Mouse (Mus musculus) CH12.LX (cell line): Measurements from ENCODE around the gene Cxcr5. TPM values are rescaled to one million over a fixed set of nuclear protein-coding genes. Genes with fewer than 3 reads are reported as not detected.

ENCODE experiments used
- DNase-seq: peaks from one replicate; pipeline ENCODE4 v3.0.0-alpha.2; 2013; ENCODE audit errors: extremely low read depth
- H3K27ac ChIP-seq: 2 replicates; pipeline ENCODE4 v1.5.1; 2012; ENCODE audit warnings: low read depth, mild to moderate bottlenecking, control low read depth, moderate library complexity; ENCODE audit not compliant: insufficient read depth
- H3K27me3 ChIP-seq: replicated peaks from 2 replicates; pipeline ENCODE3; 2012; ENCODE audit warnings: inconsistent platforms
- H3K36me3 ChIP-seq, 2 experiments: replicated peaks in 1 of 2; 2 replicates each; pipeline versions ENCODE3 to v1.6.1; 2012; ENCODE audit warnings: inconsistent platforms in 1 of 2, low read length in 1 of 2, mild to moderate bottlenecking in 1 of 2, mixed read lengths in 1 of 2, moderate library complexity in 1 of 2; ENCODE audit not compliant: control insufficient read depth in 1 of 2, insufficient read depth in 1 of 2
- H3K4me1 ChIP-seq, 2 experiments: 2 replicates each; pipeline ENCODE4 v1.6.1; 2012; ENCODE audit warnings: inconsistent platforms in 1 of 2, moderate library complexity in 1 of 2; ENCODE audit not compliant: insufficient read depth in 2 of 2, control insufficient read depth in 1 of 2
- H3K4me2 ChIP-seq: 2 replicates; pipeline ENCODE4 v1.6.1; 2012; ENCODE audit warnings: low read depth, mild to moderate bottlenecking, control low read depth; ENCODE audit not compliant: poor library complexity, insufficient read depth, severe bottlenecking
- H3K4me3 ChIP-seq, 3 experiments: fragments of 150-350 bp in 1 of 3; sonication (generic) in 1 of 3; replicated peaks in 1 of 3; 2 replicates each; pipeline versions ENCODE3 to v1.5.1; 2011 to 2012; ENCODE audit warnings: low read depth in 2 of 3, low read length in 2 of 3, mild to moderate bottlenecking in 2 of 3, moderate library complexity in 2 of 3, control low read depth in 1 of 3, improper control_type of control experiment in 1 of 3, inconsistent platforms in 1 of 3, mixed read lengths in 1 of 3; ENCODE audit not compliant: poor library complexity in 1 of 3
- H3K79me2 ChIP-seq: replicated peaks from 2 replicates; pipeline ENCODE4 v1.6.1; 2012; ENCODE audit warnings: mild to moderate bottlenecking, moderate library complexity; ENCODE audit not compliant: control insufficient read depth, poor library complexity, insufficient read depth, severe bottlenecking; ENCODE audit errors: extremely low read depth
- H3K9ac ChIP-seq: 2 replicates; pipeline ENCODE4 v1.6.1; 2012; ENCODE audit warnings: low read depth, mild to moderate bottlenecking, control low read depth, moderate library complexity; ENCODE audit not compliant: insufficient read depth
- H3K9me3 ChIP-seq: replicated peaks from 2 replicates; pipeline ENCODE3; 2012; ENCODE audit warnings: low read length, inconsistent platforms, mixed read lengths
- BHLHE40 ChIP-seq: IDR thresholded peaks from 2 replicates; pipeline ENCODE4 v1.6.1; 2011; ENCODE audit warnings: mild to moderate bottlenecking, low read depth, low read length, improper control_type of control experiment
- CTCF ChIP-seq, 2 experiments: IDR thresholded peaks in 1 of 2; conservative IDR thresholded peaks in 1 of 2; 2 replicates each; pipeline ENCODE4 v1.5.1; 2011 to 2012; ENCODE audit warnings: low read depth in 2 of 2, low read length in 2 of 2, improper control_type of control experiment in 1 of 2, inconsistent platforms in 1 of 2, mild to moderate bottlenecking in 1 of 2, moderate library complexity in 1 of 2
- E2F4 ChIP-seq: IDR thresholded peaks from 2 replicates; pipeline ENCODE4 v1.6.1; 2011; ENCODE audit warnings: low read depth, low read length, improper control_type of control experiment; ENCODE audit not compliant: insufficient replicate concordance
- ETS1 ChIP-seq: conservative IDR thresholded peaks from 2 replicates; pipeline ENCODE4 v1.6.1; 2012; ENCODE audit warnings: low read depth, mild to moderate bottlenecking, inconsistent platforms, low read length, improper control_type of control experiment, moderate library complexity
- GABPA ChIP-seq: IDR thresholded peaks from 2 replicates; pipeline ENCODE4 v1.6.1; 2012; ENCODE audit warnings: low read depth, low read length, improper control_type of control experiment, inconsistent platforms; ENCODE audit not compliant: insufficient replicate concordance
- IRF4 ChIP-seq: IDR thresholded peaks from 2 replicates; pipeline ENCODE4 v1.6.1; 2014; ENCODE audit warnings: low read depth, mild to moderate bottlenecking, inconsistent platforms, low read length, improper control_type of control experiment
- KAT2A ChIP-seq: IDR thresholded peaks from 2 replicates; pipeline ENCODE4 v1.6.1; 2012; ENCODE audit warnings: low read length, improper control_type of control experiment, inconsistent platforms; ENCODE audit not compliant: insufficient replicate concordance
- MAX ChIP-seq: IDR thresholded peaks from 2 replicates; pipeline ENCODE4 v1.6.1; 2011; ENCODE audit warnings: low read length, improper control_type of control experiment
- MAZ ChIP-seq: IDR thresholded peaks from 2 replicates; pipeline ENCODE4 v1.6.1; 2012; ENCODE audit warnings: low read depth, mild to moderate bottlenecking, inconsistent platforms, low read length, improper control_type of control experiment, moderate library complexity
- MEF2A ChIP-seq: IDR thresholded peaks from 2 replicates; pipeline ENCODE4 v1.6.1; 2014; ENCODE audit warnings: low read depth, mild to moderate bottlenecking, inconsistent platforms, low read length, improper control_type of control experiment, borderline replicate concordance
- MYC ChIP-seq: IDR thresholded peaks from 2 replicates; pipeline ENCODE4 v1.6.1; 2011; ENCODE audit warnings: low read depth, mild to moderate bottlenecking, improper control_type of control experiment, low read length
- PAX5 ChIP-seq: IDR thresholded peaks from 2 replicates; pipeline ENCODE4 v1.6.1; 2012; ENCODE audit warnings: low read length, inconsistent platforms, mixed read lengths
- POLR2A ChIP-seq: IDR thresholded peaks from 2 replicates; pipeline ENCODE4 v1.6.1; 2011; ENCODE audit warnings: low read depth, mild to moderate bottlenecking, improper control_type of control experiment, low read length
- RAD21 ChIP-seq: IDR thresholded peaks from 2 replicates; pipeline ENCODE4 v1.6.1; 2011; ENCODE audit warnings: low read depth, mild to moderate bottlenecking, low read length, improper control_type of control experiment, moderate library complexity
- RCOR1 ChIP-seq: conservative IDR thresholded peaks from 2 replicates; pipeline ENCODE4 v1.6.1; 2012; ENCODE audit warnings: low read depth, mild to moderate bottlenecking, inconsistent platforms, low read length, improper control_type of control experiment
- SIN3A ChIP-seq: IDR thresholded peaks from 2 replicates; pipeline ENCODE4 v1.6.1; 2012; ENCODE audit warnings: low read length, improper control_type of control experiment, inconsistent platforms
- SMC3 ChIP-seq: IDR thresholded peaks from 2 replicates; pipeline ENCODE4 v1.6.1; 2011; ENCODE audit warnings: low read depth, low read length, improper control_type of control experiment
- TBP ChIP-seq: conservative IDR thresholded peaks from 2 replicates; pipeline ENCODE4 v1.6.1; 2011; ENCODE audit warnings: low read depth, low read length, improper control_type of control experiment
- TCF12 ChIP-seq: IDR thresholded peaks from 2 replicates; pipeline ENCODE4 v1.6.1; 2014; ENCODE audit warnings: low read depth, mild to moderate bottlenecking, inconsistent platforms, low read length, improper control_type of control experiment
- USF1 ChIP-seq: IDR thresholded peaks from 2 replicates; pipeline ENCODE4 v1.6.1; 2014; ENCODE audit warnings: low read depth, mild to moderate bottlenecking, inconsistent platforms, low read length, improper control_type of control experiment
- ZC3H11A ChIP-seq: IDR thresholded peaks from 2 replicates; pipeline ENCODE4 v1.6.1; 2012; ENCODE audit warnings: low read depth, mild to moderate bottlenecking, inconsistent platforms, low read length, improper control_type of control experiment
- ZKSCAN1 ChIP-seq: IDR thresholded peaks from 2 replicates; pipeline ENCODE4 v1.6.1; 2012; ENCODE audit warnings: low read depth, inconsistent platforms, low read length, improper control_type of control experiment, borderline replicate concordance
- dilution Hi-C: fragments of 300-500 bp; cut with MboI; formaldehyde crosslinking; loops from 2 replicates; pipeline ENCODE4 v1.14.3; 2020; ENCODE audit warnings: low sequenced_read_pairs; ENCODE audit not compliant: extremely low pct_unique_long_range_greater_than_20kb, extremely low pct_ligation_motif_present
- in situ Hi-C: fragments of 300-500 bp; cut with MboI; formaldehyde crosslinking; loops from 3 replicates; pipeline ENCODE4 v1.14.3; 2019; ENCODE audit warnings: low sequenced_read_pairs, low pct_ligation_motif_present, low pct_unique_long_range_greater_than_20kb, mixed read lengths
- polyA plus RNA-seq: library from polyadenylated mRNA; unstranded; fragments of >175 nt; gene quantifications from 2 replicates; pipeline ENCODE4 v1.2.1, GENCODE M21; 2012; ENCODE audit warnings: low read depth; ENCODE audit not compliant: insufficient read length
- total RNA-seq, 2 experiments: library from RNA; depleted of rRNA; stranded (reverse); fragments of 300-350 nt in 1 of 2; fragments of >200 nt in 1 of 2; gene quantifications; 2 replicates each; pipeline ENCODE4 v1.2.3; 2012 to 2014

Cxcr5 gene
- total and polyA plus RNA-seq, 3 experiments: 30.2 to 93.4 (median 70.5) TPM

- peak; percentile 64; the same call in 1 of the 2 replicates for TF ChIP-seq MEF2A
Measured at GRCm38 (mm10) chr9:44600801-44601200, 39.1 kb upstream of the Cxcr5 start (continued).

DNA sequence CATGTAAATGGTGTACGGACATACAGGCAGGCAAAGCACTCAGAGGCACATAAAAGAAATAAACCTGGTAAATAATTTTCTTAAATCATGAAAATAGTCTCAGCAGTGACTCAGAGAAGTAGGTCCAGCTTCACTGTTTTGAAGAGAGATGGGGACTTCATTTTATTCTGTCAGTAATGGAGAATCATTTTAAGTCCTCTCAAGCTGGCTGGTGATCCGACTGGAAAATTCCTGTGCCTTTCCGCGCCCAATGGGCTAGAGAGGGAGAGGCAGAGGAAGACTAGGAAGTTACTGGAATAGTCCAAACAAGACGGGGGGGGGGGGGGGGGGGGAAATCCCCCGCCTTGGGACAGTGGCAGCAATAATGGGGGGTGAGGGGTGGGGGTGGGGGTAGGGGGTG, 37.9 kb upstream of the Cxcr5 start:
- Histone ChIP-seq H3K27ac (no peak overlapping the region), H3K36me3 (no peaks in the 10 kb centered on the region), H3K27me3 (no peaks in the 10 kb centered on the region), H3K9me3 (no peaks in the 10 kb centered on the region), H3K4me2 (no peak overlapping the region)
- in situ Hi-C loops: loop anchor here (5.0 kb wide), 1 partner anchor 32 kb away; no protein-coding TSS in a partner anchor
- dilution Hi-C loops: no loop called here
- TF ChIP-seq TBP (no peak), ZKSCAN1 (no peak), SIN3A (no peak), TCF12 (no peak), MYC (no peak), CTCF (conservative IDR thresholded peaks at IDR 0.05 in 1 of 2, IDR thresholded peaks at IDR 0.05 in 1 of 2; ENCODE audit: low read depth in 2 of 2, low read length in 2 of 2) (no peak), KAT2A (no peak), E2F4 (no peak), PAX5 (no peak), MAZ (no peak), ETS1 (no peak), ZC3H11A (no peak), RAD21 (no peak), POLR2A (no peak), GABPA (no peak), RCOR1 (no peak), SMC3 (no peak)
- TF ChIP-seq, all 38 proteins: peak for 0
- Histone ChIP-seq H3K79me2 (peaks cover 17% of the 10 kb centered on the region), H3K9ac (no peak overlapping the region), H3K4me1 (peaks cover 10 to 47% of the 10 kb centered on the region in 2 experiments), H3K4me3 (no peak overlapping the region)
- DNase-seq: no peak

DNA sequence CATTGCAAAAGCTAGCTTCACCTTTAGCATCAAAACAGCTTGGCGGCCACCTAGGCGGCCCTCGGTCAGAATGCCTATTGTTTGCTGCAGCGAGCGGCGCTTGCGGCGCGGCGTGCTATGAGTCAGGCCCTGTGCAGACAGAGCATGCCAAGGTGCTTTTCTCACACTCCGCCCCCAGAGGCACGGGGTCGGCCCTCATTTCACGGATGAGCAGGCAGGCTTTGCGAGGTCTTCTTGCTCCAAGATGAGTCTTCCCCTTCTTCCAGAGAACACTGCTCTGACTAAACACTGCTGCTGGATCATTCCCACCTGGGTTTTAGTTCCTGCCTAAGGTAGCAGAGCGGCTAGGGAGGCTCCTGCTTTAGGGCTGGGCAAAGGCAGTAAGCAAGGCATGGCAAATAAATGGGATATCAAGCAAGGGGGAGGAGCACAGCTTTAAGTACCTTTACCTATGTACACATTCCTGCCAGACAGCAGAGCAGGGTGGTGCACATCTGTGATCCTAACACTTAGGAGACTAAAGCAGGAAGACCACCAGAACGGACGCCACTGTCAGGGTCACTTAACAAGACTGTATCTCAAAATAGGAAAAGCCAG, 37.3 kb upstream of the Cxcr5 start:
- in situ Hi-C loops (no loop called here), dilution Hi-C loops (no loop called here)

More for the DNA sequence above, 37.3 kb upstream of the Cxcr5 start:
- H3K36me3 ChIP-seq: no peaks in the 10 kb centered on the region
- TF ChIP-seq IRF4 (peak; percentile 40; the same call in 1 of the 2 replicates), BHLHE40 (peak; percentile 75), ETS1 (peak; percentile 30; the same call in 1 of the 2 replicates), USF1 (no peak), TCF12 (no peak), MAX (0 out of 2 replicates have a peak, but pooled peaks have one; percentile 34)
- DNase-seq: no peak
- no peaks in the 10 kb centered on the region for H3K27me3 ChIP-seq
- H3K4me1 ChIP-seq: peaks cover 10 to 47% of the 10 kb centered on the region in 2 experiments
- H3K4me2 ChIP-seq: no peak overlapping the region
- no peak overlapping the region for H3K4me3 ChIP-seq
- H3K79me2 ChIP-seq: peaks cover 14% of the 10 kb centered on the region
- no peaks in the 10 kb centered on the region for H3K9me3 ChIP-seq
- H3K9ac ChIP-seq: no peak overlapping the region
- no peak overlapping the region for H3K27ac ChIP-seq
